Mouse (Mus musculus) testis, adult 2 months (tissue): ENCODE data around the gene Sh3bp4.

Experiments
- CTCF ChIP-seq: fragments of 200-500 bp; IDR thresholded peaks from 2 replicates; pipeline ENCODE4 v1.5.1; 2012; ENCODE audit warnings: low read depth, mild to moderate bottlenecking, inconsistent platforms, low read length, moderate library complexity; ENCODE audit not compliant: control insufficient read depth, insufficient read depth, insufficient replicate concordance
- POLR2A ChIP-seq: fragments of 200-500 bp; IDR thresholded peaks from 2 replicates; pipeline ENCODE4 v1.6.1; 2012; ENCODE audit warnings: low read depth, mild to moderate bottlenecking, inconsistent platforms, low read length, moderate library complexity; ENCODE audit not compliant: control insufficient read depth

DNA sequence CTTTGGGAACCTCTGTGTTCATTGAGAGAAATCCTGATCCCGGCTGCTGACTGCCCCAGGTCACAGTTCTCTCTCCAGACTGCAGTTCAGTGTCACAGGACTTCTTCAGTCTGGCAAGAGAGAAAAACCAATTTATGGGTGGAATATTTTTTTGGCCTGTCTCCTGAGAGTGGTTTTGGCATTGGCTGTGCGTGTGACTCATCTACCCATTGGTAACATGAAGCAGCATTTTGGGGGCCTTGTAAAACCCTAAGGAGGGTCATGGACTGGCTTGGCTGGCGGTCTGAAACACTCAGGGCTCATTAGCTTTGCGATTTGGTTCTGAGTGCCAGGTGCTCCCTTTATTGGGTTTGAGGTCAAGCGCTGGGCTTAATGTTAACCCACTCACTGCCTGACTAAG lies 10.6 kb downstream of the Sh3bp4 start:
- TF ChIP-seq CTCF (no peak), POLR2A (no peak)
